Mouse (Mus musculus) stomach, embryonic 15.5 days (tissue): ENCODE results near the gene Mcrip2. TPM values are rescaled to one million over a fixed set of nuclear protein-coding genes. Genes with fewer than 3 reads are reported as not detected.

Experiments
- ATAC-seq: fragments of 200-750 bp; cut with Nextera tagmentation; 2 replicates; pipeline ENCODE4 v1.8.0; 2017; ENCODE audit warnings: low read depth, moderate number of reproducible peaks, moderate TSS enrichment; ENCODE audit not compliant: insufficient read depth, low FRiP score
- H3K27ac ChIP-seq: fragments of 300-500 bp; sonication (generic); 2 replicates; pipeline ENCODE4 v1.5.1; 2015; ENCODE audit warnings: mild to moderate bottlenecking, inconsistent platforms
- H3K27me3 ChIP-seq: fragments of 300-500 bp; sonication (generic); replicated peaks from 2 replicates; pipeline ENCODE4 v1.6.1; 2015; ENCODE audit warnings: inconsistent platforms
- H3K36me3 ChIP-seq: fragments of 300-500 bp; sonication (generic); 2 replicates; pipeline ENCODE4 v1.6.1; 2015; ENCODE audit warnings: inconsistent platforms
- H3K4me1 ChIP-seq: fragments of 300-500 bp; sonication (generic); 2 replicates; pipeline ENCODE4 v1.6.1; 2015; ENCODE audit warnings: inconsistent platforms
- H3K4me2 ChIP-seq: fragments of 300-500 bp; sonication (generic); 2 replicates; pipeline ENCODE4 v1.6.1; 2015; ENCODE audit warnings: mild to moderate bottlenecking, inconsistent platforms
- H3K4me3 ChIP-seq: fragments of 300-500 bp; sonication (generic); replicated peaks from 2 replicates; pipeline ENCODE4 v1.5.1; 2015; ENCODE audit warnings: inconsistent platforms
- H3K9ac ChIP-seq: fragments of 300-500 bp; sonication (generic); 2 replicates; pipeline ENCODE4 v1.6.1; 2015; ENCODE audit warnings: inconsistent platforms
- H3K9me3 ChIP-seq: fragments of 300-500 bp; sonication (generic); 2 replicates; pipeline ENCODE4 v1.6.1; 2016; ENCODE audit warnings: inconsistent platforms
- WGBS: fragments of 180-500 bp; shearing (Covaris S2); methylation state at CpG from one replicate; pipeline ENCODE4 v1.1.7; 2015; 5-methylcytosine and 5-hydroxymethylcytosine counted together
- polyA plus RNA-seq: library from polyadenylated mRNA; unstranded; fragments of >200 nt; fragmentation: Nextera tagmentation; extraction: Ambion mirVana; gene quantifications from 2 replicates; pipeline ENCODE4 v1.2.1, GENCODE M21; 2015

Mcrip2 gene
- polyA plus RNA-seq, 1 experiment from 2014 or later, result 52.2 TPM

DNA sequence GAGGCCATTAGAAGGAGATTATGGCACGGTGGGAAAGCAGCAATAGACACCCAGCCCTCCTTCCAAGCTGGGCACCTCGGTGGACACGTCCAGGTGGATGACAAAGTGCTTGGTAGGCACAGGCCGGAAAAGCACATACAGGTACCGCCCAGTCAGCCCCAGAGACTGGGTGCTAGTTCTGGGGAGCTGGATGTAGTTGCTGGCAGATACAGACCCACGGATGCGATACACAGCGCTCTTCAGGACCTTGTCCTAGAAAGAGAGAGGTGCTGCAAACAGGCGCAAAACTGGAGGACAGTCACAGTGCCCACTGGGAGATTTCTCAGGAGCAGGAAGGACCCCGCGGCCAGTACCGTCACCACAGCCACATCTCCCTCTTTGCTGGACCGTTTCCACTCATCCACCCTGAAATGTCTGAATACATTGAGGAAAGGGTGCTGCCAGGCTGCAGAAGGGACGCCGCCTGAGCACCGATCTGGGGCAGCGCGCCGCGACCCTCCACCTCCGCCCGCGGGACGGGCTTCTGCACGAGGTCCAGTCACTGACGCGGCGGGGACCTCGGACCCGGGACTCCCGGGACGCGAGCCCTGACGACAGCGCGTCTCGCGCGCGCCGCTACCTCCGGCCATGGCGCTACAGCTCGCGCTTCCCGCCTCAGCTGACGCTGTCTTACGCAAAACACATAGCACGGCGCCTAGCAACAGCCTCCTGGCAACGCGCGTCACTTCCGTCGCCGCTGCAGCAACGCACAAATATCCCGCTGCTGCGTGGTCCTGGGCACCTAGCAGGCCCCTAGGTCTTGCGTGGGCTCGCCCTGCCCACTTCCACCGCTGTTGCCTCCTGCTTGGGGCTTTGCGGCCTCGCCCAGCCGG, 7.5 kb downstream of the Mcrip2 start, which contains the start of gene Wdr90:
Gene Wdr90, minus strand, starts transcription at position 670 of the 872 bp plus-strand sequence.
- H3K4me1 ChIP-seq, result peaks cover 14% of the 10 kb centered on the region
- no peaks in the 10 kb centered on the region for H3K9me3 ChIP-seq
- peak within 1 kb of the TSS; percentile 92 for H3K4me2 ChIP-seq
- H3K27ac ChIP-seq, result peak within 1 kb of the TSS; percentile 73
- H3K27me3 ChIP-seq, result no peaks in the 10 kb centered on the region
- ATAC-seq, result peak; percentile 91
- H3K36me3 ChIP-seq, result no peaks in the 10 kb centered on the region
- peak within 1 kb of the TSS; percentile 70 for H3K4me3 ChIP-seq
- peak within 1 kb of the TSS; percentile 71 for H3K9ac ChIP-seq
- WGBS, result 3% methylated on average over 65 of the region's 65 CpGs

GRCm38 (mm10) chr17:25860229-25860628, 8.3 kb downstream of the Mcrip2 start:
- H3K4me1 ChIP-seq, result peaks cover 14% of the 10 kb centered on the region
- peak overlapping the region; percentile 70; the same call in 1 of the 2 replicates for H3K4me3 ChIP-seq
- peak overlapping the region; percentile 71; the same call in 1 of the 2 replicates for H3K9ac ChIP-seq
- peaks cover under 1% of the 10 kb centered on the region; the same call in 1 of the 2 replicates for H3K36me3 ChIP-seq
- no peak overlapping the region for H3K27ac ChIP-seq
- no peak for ATAC-seq
- H3K27me3 ChIP-seq, result no peaks in the 10 kb centered on the region
- no peaks in the 10 kb centered on the region for H3K9me3 ChIP-seq
- 89% methylated on average over 6 of the region's 6 CpGs for WGBS
- H3K4me2 ChIP-seq, result peak overlapping the region; percentile 92

DNA sequence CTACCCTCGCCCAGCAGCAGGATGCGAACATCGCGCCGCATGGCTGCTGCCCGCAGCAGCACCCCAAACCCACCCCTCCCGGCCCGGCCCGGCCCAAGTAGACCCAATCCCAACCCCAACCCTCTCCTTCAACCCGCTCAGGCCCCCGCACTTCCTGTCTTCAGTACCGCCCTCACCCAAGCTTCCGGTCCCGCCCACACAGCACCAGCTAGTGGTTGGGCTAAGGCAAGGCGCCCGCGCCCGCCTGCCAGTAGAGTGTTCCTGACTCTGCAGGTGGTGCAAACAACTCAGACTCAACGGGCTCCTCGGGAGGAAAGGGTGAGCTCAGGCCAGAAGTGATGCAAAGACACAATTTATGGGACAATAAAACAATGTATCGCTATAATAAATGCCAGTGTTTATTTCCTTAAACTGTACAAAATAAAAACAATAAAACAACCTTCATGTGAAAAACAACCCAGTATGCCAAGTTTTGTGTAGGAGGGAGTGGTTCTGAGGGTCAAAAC, 24.1 kb downstream of the Mcrip2 start, which contains the start of gene Rhot2:
Gene Rhot2, minus strand, starts transcription at position 456 of the 506 bp plus-strand sequence.
- WGBS, result 2% methylated on average over 21 of the region's 21 CpGs
- peak; percentile 96 for ATAC-seq
- Histone ChIP-seq H3K9me3 (no peaks in the 10 kb centered on the region), H3K4me1 (peaks cover 15% of the 10 kb centered on the region), H3K27ac (peak within 1 kb of the TSS; percentile 86), H3K36me3 (peaks cover 38% of the 10 kb centered on the region), H3K4me2 (peak within 1 kb of the TSS; percentile 88), H3K9ac (peak within 1 kb of the TSS; percentile 88), H3K27me3 (no peaks in the 10 kb centered on the region), H3K4me3 (peak within 1 kb of the TSS; percentile 87)

DNA sequence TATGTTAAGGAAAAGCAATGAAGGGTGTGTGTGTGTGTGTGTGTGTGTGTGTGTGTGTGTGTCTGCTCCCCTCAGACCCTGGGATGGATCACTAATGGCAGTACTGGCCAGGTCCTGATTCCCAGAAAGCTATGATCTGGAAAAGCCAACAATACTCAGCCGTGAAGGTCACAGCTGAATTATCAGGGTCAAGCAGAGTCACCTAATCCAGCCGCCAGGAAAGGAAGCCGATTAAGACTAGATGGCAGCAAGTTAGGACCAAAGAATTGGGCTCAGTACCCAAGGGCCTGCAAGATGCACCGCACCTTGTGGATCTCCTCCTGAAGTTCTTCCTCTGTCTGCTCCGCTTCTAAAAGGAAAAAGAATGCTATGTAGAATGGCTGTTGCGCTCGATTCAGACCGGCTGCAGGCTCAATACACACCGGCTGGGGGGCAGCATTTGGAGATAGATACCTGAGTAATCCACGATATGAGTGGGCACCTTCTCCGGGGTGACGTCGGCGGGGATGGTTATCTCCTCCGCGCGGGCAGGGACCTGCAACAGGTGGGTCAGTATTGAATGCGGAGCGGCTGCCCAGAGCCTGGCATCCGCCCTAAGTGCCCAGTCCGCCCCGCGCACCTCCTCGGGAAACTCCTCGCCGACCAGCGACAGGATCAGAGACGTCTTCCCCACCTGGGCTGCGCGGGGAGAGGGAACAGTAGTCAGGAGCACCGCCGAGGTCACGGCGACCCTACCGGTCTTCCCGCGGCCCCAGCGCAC, 24.7 kb downstream of the Mcrip2 start:
- Histone ChIP-seq H3K4me2 (peak overlapping the region; percentile 88), H3K4me3 (peak overlapping the region; percentile 87), H3K4me1 (peaks cover 17% of the 10 kb centered on the region), H3K36me3 (peaks cover 45% of the 10 kb centered on the region), H3K9ac (peak overlapping the region; percentile 88), H3K27me3 (no peaks in the 10 kb centered on the region), H3K27ac (peak overlapping the region; percentile 86), H3K9me3 (no peaks in the 10 kb centered on the region)
- ATAC-seq, result peak; percentile 3; the same call in 1 of the 2 replicates
- 2% methylated on average over 38 of the region's 38 CpGs for WGBS

- H3K4me1 ChIP-seq, result peaks cover 18% of the 10 kb centered on the region
- peak overlapping the region; percentile 88 for H3K4me2 ChIP-seq
- H3K27me3 ChIP-seq, result no peaks in the 10 kb centered on the region
- 0 out of 2 replicates have a peak overlapping the region, but pooled peaks have one; percentile 88 for H3K9ac ChIP-seq
- H3K4me3 ChIP-seq, result peak overlapping the region; percentile 87
- peaks cover 42% of the 10 kb centered on the region for H3K36me3 ChIP-seq
- ATAC-seq, result no peak
- no peaks in the 10 kb centered on the region for H3K9me3 ChIP-seq
- no peak overlapping the region for H3K27ac ChIP-seq
- WGBS, result 90% methylated on average over 4 of the region's 4 CpGs
These were observed 25.4 kb downstream of the Mcrip2 start for GRCm38 (mm10) chr17:25843122-25843521.

- WGBS, result 86% methylated on average over 3 of the region's 3 CpGs
- peaks cover 21% of the 10 kb centered on the region for H3K4me1 ChIP-seq
- H3K27ac ChIP-seq, result no peak overlapping the region
- no peak for ATAC-seq
- no peaks in the 10 kb centered on the region for H3K27me3 ChIP-seq
- H3K36me3 ChIP-seq, result peaks cover 41% of the 10 kb centered on the region
- H3K4me2 ChIP-seq, result no peak overlapping the region
- H3K9me3 ChIP-seq, result no peaks in the 10 kb centered on the region
- no peak overlapping the region for H3K9ac ChIP-seq
- H3K4me3 ChIP-seq, result no peak overlapping the region
These were observed 26.1 kb downstream of the Mcrip2 start for GRCm38 (mm10) chr17:25842509-25842908.

- Histone ChIP-seq H3K4me2 (no peak within 1 kb of the TSS), H3K9me3 (no peaks in the 10 kb centered on the region), H3K27ac (no peak within 1 kb of the TSS), H3K27me3 (no peaks in the 10 kb centered on the region), H3K4me1 (peaks cover 33% of the 10 kb centered on the region), H3K9ac (no peak within 1 kb of the TSS), H3K36me3 (peaks cover 41% of the 10 kb centered on the region), H3K4me3 (no peak within 1 kb of the TSS)
- WGBS, result 93% methylated on average over 22 of the region's 22 CpGs
- ATAC-seq, result no peak
These were observed 27.3 kb downstream of the Mcrip2 start, which contains the start of gene Gm20683 for GRCm38 (mm10) chr17:25841117-25841880. Gene Gm20683, minus strand, starts transcription at chr17:25841763.

DNA sequence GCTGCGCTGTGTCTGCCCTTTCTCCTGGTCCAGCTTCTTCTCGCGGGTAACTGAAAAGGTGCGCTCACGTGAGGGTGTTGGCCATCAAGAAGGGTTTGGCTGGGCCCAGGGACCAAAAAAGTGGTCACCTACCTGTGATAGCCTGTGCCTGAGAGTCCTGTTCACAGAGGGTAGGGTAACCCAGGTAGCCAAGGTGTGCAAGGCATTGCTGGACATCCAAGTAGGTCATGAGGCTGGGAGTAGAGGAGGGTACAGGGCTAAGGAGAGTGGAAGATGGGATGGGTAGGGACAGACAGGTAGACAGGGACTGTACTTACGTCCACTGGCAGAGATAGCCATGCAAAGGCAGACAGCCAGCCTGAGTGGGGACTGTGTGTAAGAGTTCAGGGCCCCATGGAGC, 28.0 kb downstream of the Mcrip2 start:
- H3K4me2 ChIP-seq, result no peak overlapping the region
- H3K4me1 ChIP-seq, result peaks cover 41% of the 10 kb centered on the region
- H3K27ac ChIP-seq, result no peak overlapping the region
- no peaks in the 10 kb centered on the region for H3K27me3 ChIP-seq
- 94% methylated on average over 6 of the region's 6 CpGs for WGBS
- no peak for ATAC-seq
- H3K4me3 ChIP-seq, result no peak overlapping the region
- H3K9me3 ChIP-seq, result no peaks in the 10 kb centered on the region
- no peak overlapping the region for H3K9ac ChIP-seq
- peaks cover 39% of the 10 kb centered on the region for H3K36me3 ChIP-seq

DNA sequence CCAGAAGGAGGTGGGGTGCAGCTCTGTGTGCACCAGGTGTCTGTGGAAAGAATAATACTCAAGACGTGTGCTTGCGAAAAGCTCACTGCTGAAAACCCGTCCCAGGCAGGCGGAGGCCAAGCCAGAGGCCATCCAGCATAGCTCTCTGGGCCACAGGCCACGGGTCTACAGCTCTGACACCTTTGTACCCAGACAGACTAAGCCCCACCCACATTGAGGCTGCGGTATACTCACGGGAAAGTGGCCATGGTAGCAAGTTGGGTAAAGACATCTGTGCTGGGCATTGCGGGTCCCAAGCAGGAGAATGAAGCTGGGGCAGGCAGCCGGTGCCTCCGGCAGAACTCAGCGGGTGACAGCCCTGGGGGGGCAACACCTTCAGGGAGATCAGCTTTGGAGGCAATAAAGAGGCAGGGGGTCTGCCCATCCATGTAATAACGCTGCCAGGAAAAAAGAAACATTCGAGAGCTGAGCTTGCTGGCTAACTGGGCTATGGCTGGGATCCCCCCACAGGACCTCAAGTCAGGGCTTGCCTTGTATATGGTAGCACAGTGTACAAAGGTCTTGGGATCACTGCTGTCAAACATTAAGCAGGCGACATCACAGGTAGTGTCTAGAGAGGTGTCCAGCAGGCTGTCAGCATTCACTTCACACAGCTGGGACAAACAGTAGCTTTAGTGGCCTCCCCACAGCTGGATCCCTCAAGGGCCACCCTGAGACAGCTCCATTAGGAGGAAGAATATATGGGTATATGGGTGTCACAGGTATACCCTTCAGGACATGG, 28.9 kb downstream of the Mcrip2 start:
- WGBS, result 82% methylated on average over 14 of the region's 14 CpGs
- H3K4me1 ChIP-seq, result peaks cover 45% of the 10 kb centered on the region
- no peak overlapping the region for H3K27ac ChIP-seq
- no peaks in the 10 kb centered on the region for H3K9me3 ChIP-seq
- no peak overlapping the region for H3K9ac ChIP-seq
- H3K27me3 ChIP-seq, result no peaks in the 10 kb centered on the region
- H3K4me2 ChIP-seq, result no peak overlapping the region
- peaks cover 37% of the 10 kb centered on the region for H3K36me3 ChIP-seq
- H3K4me3 ChIP-seq, result no peak overlapping the region
- no peak for ATAC-seq

DNA sequence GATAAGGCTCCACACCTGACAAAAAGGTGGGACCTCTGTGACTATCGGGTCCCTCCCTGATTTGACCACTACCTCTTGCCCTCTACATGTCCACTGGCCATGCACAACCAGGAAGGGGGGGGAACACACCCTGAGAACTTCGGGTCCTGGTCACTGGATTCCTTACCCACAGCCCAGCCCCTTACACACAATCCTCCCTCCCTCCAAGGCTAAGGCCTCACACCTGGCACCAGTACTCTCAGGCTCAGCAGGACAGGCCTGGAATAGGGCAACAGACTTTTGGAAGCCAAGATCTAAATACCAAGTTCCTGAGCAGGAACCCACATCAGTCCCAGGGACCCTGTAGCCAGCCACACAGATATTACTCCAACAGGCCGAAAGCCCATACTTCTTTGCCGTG, 29.7 kb downstream of the Mcrip2 start:
- peaks cover 50% of the 10 kb centered on the region for H3K4me1 ChIP-seq
- no peak for ATAC-seq
- H3K9ac ChIP-seq, result no peak overlapping the region
- 0 out of 2 replicates have a peak overlapping the region, but pooled peaks have one; percentile 31 for H3K27ac ChIP-seq
- H3K4me2 ChIP-seq, result no peak overlapping the region
- H3K9me3 ChIP-seq, result no peaks in the 10 kb centered on the region
- 84% methylated on average over 4 of the region's 4 CpGs for WGBS
- H3K36me3 ChIP-seq, result peaks cover 37% of the 10 kb centered on the region
- H3K27me3 ChIP-seq, result no peaks in the 10 kb centered on the region
- H3K4me3 ChIP-seq, result no peak overlapping the region
